Mouse (Mus musculus) bone marrow, adult 2 months (tissue): ENCODE results near the gene Ube2dnl2. TPM values are rescaled to one million over a fixed set of nuclear protein-coding genes. Genes with fewer than 3 reads are reported as not detected.

Experiments
- H3K27ac ChIP-seq: fragments of 200-500 bp; 2 replicates; pipeline ENCODE4 v1.5.1; 2012; ENCODE audit warnings: low read depth, mild to moderate bottlenecking, control low read depth, inconsistent platforms, low read length; ENCODE audit not compliant: control insufficient read depth, poor library complexity, insufficient read depth
- H3K4me1 ChIP-seq: fragments of 200-500 bp; 2 replicates; pipeline ENCODE4 v1.6.1; 2011; ENCODE audit warnings: low read length; ENCODE audit not compliant: control insufficient read depth, insufficient read depth
- H3K4me3 ChIP-seq: fragments of 200-500 bp; replicated peaks from 2 replicates; pipeline ENCODE3; 2011; ENCODE audit warnings: mild to moderate bottlenecking, low read depth, low read length, control low read depth; ENCODE audit not compliant: control insufficient read depth
- CTCF ChIP-seq: fragments of 200-500 bp; IDR thresholded peaks from 2 replicates; pipeline ENCODE4 v1.5.1; 2011; ENCODE audit warnings: low read length, control low read depth; ENCODE audit not compliant: control insufficient read depth, insufficient read depth
- POLR2A ChIP-seq: fragments of 200-500 bp; IDR thresholded peaks from 2 replicates; pipeline ENCODE4 v1.6.1; 2011; ENCODE audit warnings: low read depth, mild to moderate bottlenecking, control low read depth, low read length, borderline replicate concordance; ENCODE audit not compliant: control insufficient read depth
- WGBS: fragments of 180-500 bp; shearing (Covaris S2); methylation state at CpG from one replicate; pipeline ENCODE4 v1.1.7; 2018; 5-methylcytosine and 5-hydroxymethylcytosine counted together
- polyA plus RNA-seq: library from polyadenylated mRNA; stranded (reverse); fragments of >200 nt; gene quantifications from 2 replicates; pipeline ENCODE4 v1.2.4, GENCODE M21; 2011; ENCODE audit warnings: low replicate concordance; ENCODE audit not compliant: missing spikeins, insufficient read depth, insufficient read length

Ube2dnl2 gene
- not detected in 2 replicates for polyA plus RNA-seq

DNA sequence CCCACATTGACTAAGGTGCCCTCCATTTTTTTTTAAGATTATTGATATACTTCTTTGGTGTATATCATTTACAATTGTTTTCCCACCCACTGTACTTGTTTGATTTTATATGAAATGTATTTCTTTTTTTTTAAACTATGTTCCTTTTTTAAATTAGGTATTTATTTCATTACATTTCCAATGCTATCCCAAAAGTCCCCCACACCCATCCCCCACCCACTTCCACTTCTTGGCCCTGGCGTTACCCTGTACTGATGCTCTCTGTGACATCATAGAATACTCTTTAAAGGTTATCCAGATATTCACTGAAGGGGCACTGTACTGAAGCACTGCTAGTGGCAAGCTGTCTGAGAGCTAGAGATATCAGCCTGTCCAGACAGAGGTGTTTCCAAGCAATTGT, at the start of gene Ube2dnl2:
Gene Ube2dnl2 (plus strand): TSS at position 301 of the 400 bp plus-strand sequence.
- no peaks in the 10 kb centered on the region for H3K4me1 ChIP-seq
- no peak for TF ChIP-seq POLR2A
- no peak for TF ChIP-seq CTCF
- H3K27ac ChIP-seq: no peak within 1 kb of the TSS
- no peak within 1 kb of the TSS for H3K4me3 ChIP-seq
- 59% methylated on average over 1 of the region's 1 CpGs for WGBS

DNA sequence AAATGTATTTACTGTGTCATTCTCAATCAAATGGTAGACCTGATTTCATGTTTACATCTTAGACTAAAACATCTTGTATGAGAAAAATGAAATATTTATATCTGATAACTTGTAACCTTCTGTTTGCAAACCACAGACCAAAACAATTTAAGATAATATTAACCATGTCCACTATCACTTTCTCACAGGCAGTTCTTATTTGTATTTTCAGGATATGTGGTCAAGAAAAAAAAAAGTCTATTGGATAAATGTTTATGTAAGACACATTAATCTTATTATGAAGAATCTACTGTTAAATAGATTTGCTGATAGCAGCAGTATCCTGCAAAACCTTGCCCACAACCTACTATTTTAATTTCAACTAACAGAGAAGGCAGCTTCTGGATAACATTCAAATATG, 11.9 kb upstream of the Ube2dnl2 start:
- TF ChIP-seq POLR2A: no peak
- no peak for TF ChIP-seq CTCF
- Histone ChIP-seq H3K4me3 (no peak overlapping the region), H3K27ac (no peak overlapping the region), H3K4me1 (no peaks in the 10 kb centered on the region)

DNA sequence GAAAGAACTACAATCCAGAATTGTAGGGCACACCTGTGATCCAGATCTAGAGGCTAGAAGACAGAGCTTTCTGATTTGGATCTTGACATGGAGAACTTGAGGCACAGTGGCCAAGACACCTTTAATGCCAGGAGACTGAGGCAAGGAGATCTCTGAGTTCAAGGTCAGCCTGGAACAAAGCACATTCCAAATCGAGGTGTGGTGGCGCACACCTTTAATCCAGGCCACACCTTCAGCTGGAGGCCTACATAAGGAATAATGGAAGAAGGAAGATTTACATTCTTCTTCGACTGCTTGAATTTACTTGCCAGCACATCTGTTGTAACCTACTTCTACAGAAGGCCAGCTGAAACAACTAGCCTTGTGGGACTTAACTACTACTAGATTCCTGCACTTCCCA, 9.9 kb upstream of the Ube2dnl2 start:
- Histone ChIP-seq H3K4me1 (no peaks in the 10 kb centered on the region), H3K27ac (no peak overlapping the region), H3K4me3 (no peak overlapping the region)
- TF ChIP-seq CTCF: no peak
- no peak for TF ChIP-seq POLR2A
- 86% methylated on average over 3 of the region's 3 CpGs for WGBS

DNA sequence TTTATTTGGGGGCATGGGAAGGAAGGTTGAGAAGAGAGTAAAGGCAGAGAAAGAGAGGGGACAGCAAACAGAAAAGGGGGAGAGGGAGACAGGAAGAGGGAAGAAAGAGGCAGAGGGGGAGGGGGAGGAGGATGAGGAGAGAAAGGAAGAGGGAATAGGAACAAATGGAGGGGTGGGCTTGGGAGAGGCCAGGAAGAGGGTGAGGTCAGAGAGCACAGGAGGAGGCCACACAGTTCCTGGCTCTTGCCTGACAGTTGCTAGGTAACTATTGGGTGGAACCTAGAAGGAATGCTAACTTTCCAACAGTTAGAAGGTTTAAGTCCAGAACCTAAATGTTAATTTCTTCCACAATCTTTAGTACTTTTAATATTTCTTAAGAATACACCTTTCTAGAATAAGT, 4.0 kb upstream of the Ube2dnl2 start:
- H3K27ac ChIP-seq: no peak overlapping the region

DNA sequence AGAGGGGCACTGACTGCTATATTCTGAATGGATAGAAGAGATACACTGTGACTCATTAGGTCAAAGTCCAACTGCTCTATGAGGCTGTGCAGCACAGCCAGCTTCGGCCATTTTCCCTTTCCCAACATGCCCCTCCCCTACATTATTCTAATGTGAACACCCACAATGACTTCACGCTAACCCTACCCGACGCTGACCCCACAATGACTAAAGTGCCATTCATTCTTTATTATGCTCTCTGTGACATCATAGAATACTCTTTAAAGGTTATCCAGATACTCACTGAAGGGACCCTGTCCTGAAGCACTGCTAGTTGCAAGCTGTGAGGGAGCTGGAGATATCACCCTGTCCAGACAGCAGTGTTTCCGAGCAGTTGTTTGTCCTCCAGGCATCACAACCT, 2.7 kb upstream of the Ube2dnl2 start, which contains the start of gene Ube2dnl1:
Gene Ube2dnl1 (plus strand): TSS at position 301 of the 400 bp plus-strand sequence.
- Histone ChIP-seq H3K4me3 (no peak within 1 kb of the TSS), H3K27ac (no peak within 1 kb of the TSS), H3K4me1 (no peaks in the 10 kb centered on the region)
- 81% methylated on average over 5 of the region's 5 CpGs for WGBS
- TF ChIP-seq CTCF: no peak
- no peak for TF ChIP-seq POLR2A

More for the DNA sequence above, 4.0 kb upstream of the Ube2dnl2 start:
- Histone ChIP-seq H3K4me1 (no peaks in the 10 kb centered on the region), H3K4me3 (no peak overlapping the region)
- TF ChIP-seq CTCF: no peak
- TF ChIP-seq POLR2A: no peak

DNA sequence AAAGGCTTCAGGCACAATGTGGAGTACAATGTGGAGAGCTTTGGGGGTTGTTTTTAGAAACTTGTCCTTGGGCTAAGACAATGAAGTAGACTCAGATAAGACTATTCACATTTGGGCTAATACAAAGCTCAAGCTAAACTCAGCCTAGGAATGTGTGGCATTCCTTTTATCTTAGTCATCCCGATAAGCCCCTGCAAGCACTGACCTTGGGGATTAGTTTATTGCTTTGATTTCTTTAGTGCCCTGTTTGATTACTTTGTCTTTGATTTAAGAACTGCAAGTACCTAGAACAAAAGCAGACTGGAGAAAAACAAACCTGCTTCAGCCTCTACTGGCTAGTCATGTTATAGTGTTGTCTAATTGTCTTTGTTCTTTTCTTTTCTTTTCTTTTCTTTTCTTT, 47.7 kb downstream of the Ube2dnl2 start:
- H3K27ac ChIP-seq: no peak overlapping the region
- no peak overlapping the region for H3K4me3 ChIP-seq
- TF ChIP-seq CTCF (no peak), POLR2A (no peak)
- H3K4me1 ChIP-seq: no peaks in the 10 kb centered on the region
- 36% methylated on average over 1 of the region's 1 CpGs for WGBS

Other genes with a start within 250 kb of the Ube2dnl2 start
- not detected in 2 replicates for gene Ube2dnl1, start 2.6 kb upstream of the Ube2dnl2 start, polyA plus RNA-seq